Comparison of ENCODE assay signal across 11 mouse cellular contexts in genomic region chr17:27130246-27130645, GRCm38 (mm10). TPM values are rescaled to one million over a fixed set of nuclear protein-coding genes. Genes with fewer than 3 reads are reported as not detected.
A peak's percentile ranks its signal among the peaks of the same experiment; 100 is the strongest.
DNase-seq lines count a peak whose midpoint lies in the region; ATAC-seq and TF ChIP-seq lines count a peak whose summit lies in the region.
"Had no signal": no experiment of that assay in that cellular context is flagged by ENCODE, and none has a peak within 500 bp of the region (broad histone marks: within the 10 kb centered on the region; RNA-seq: fewer than 3 reads in every experiment).

No protein-coding gene starts in this region.

- no peak for ATAC-seq in intestine, postnatal 0 days
- ATAC-seq in intestine, embryonic 16.5 days = no peak
- no peak for ATAC-seq in embryonic facial prominence, embryonic 13.5 days (ENCODE audit: insufficient number of reproducible peaks, insufficient read depth, low FRiP score, low TSS enrichment, low read depth)
- no peak for ATAC-seq in limb, embryonic 14.5 days (ENCODE audit: low FRiP score, low read depth)
- ATAC-seq: intestine, embryonic 15.5 days had no signal

- 56% methylated on average over 9 of the region's 9 CpGs for WGBS in intestine, postnatal 0 days
- WGBS in intestine, embryonic 16.5 days = 50% methylated on average over 9 of the region's 9 CpGs
- WGBS in embryonic facial prominence, embryonic 13.5 days = 57% methylated on average over 9 of the region's 9 CpGs
- 31% methylated on average over 9 of the region's 9 CpGs for WGBS in limb, embryonic 14.5 days
- WGBS in olfactory bulb, adult 2 months = 39% methylated on average over 9 of the region's 9 CpGs

- no peak overlapping the region for H3K4me3 ChIP-seq in intestine, postnatal 0 days (ENCODE audit: low read depth, low read length)
- H3K4me3 ChIP-seq in intestine, embryonic 16.5 days (ENCODE audit: low read length) = no peak overlapping the region
- no peak overlapping the region; the same call in 1 of the 2 replicates for H3K4me3 ChIP-seq in embryonic facial prominence, embryonic 13.5 days
- no peak overlapping the region for H3K4me3 ChIP-seq in limb, embryonic 14.5 days (replicated peaks; ENCODE audit: low read length)
- H3K4me3 ChIP-seq in olfactory bulb, adult 2 months (ENCODE audit: insufficient read depth, low read depth, low read length) = no peak overlapping the region
- H3K4me3 ChIP-seq: intestine, embryonic 15.5 days had no signal

- no peaks in the 10 kb centered on the region for H3K9me3 ChIP-seq in intestine, postnatal 0 days (ENCODE audit: control insufficient read depth)
- H3K9me3 ChIP-seq in intestine, embryonic 16.5 days (ENCODE audit: control insufficient read depth, low read length) = no peaks in the 10 kb centered on the region
- no peaks in the 10 kb centered on the region for H3K9me3 ChIP-seq in embryonic facial prominence, embryonic 13.5 days
- no peaks in the 10 kb centered on the region for H3K9me3 ChIP-seq in limb, embryonic 14.5 days (ENCODE audit: control insufficient read depth, low read length)
- H3K9me3 ChIP-seq: intestine, embryonic 15.5 days had no signal

- H3K27ac ChIP-seq in intestine, postnatal 0 days (ENCODE audit: low read depth, low read length) = no peak overlapping the region
- H3K27ac ChIP-seq in intestine, embryonic 16.5 days (ENCODE audit: low read length) = no peak overlapping the region
- no peak overlapping the region for H3K27ac ChIP-seq in embryonic facial prominence, embryonic 13.5 days
- no peak overlapping the region for H3K27ac ChIP-seq in limb, embryonic 14.5 days (replicated peaks; ENCODE audit: low read depth, low read length)
- peak overlapping the region; percentile 87 for H3K27ac ChIP-seq in olfactory bulb, adult 2 months (ENCODE audit: insufficient read depth, low read depth, low read length)
- H3K27ac ChIP-seq: macrophage had no signal

- no peak for DNase-seq in limb, embryonic 14.5 days (ENCODE audit: low spot score)
- DNase-seq in embryo, embryonic 10.5 days (ENCODE audit: low spot score) = no peak
- no peak for DNase-seq in natural killer cell, adult 2 months (ENCODE audit: low spot score in 2 of 2)
- no peak for DNase-seq in ovary, adult 18-20 months (ENCODE audit: low spot score)
- DNase-seq: cerebellum, adult 11 months had no signal

- no peaks in the 10 kb centered on the region for H3K27me3 ChIP-seq in intestine, postnatal 0 days (replicated peaks; ENCODE audit: control insufficient read depth, insufficient read depth, low read length)
- no peaks in the 10 kb centered on the region for H3K27me3 ChIP-seq in intestine, embryonic 16.5 days (replicated peaks; ENCODE audit: control insufficient read depth, insufficient read depth, low read length)
- no peaks in the 10 kb centered on the region for H3K27me3 ChIP-seq in embryonic facial prominence, embryonic 13.5 days
- H3K27me3 ChIP-seq in limb, embryonic 14.5 days (ENCODE audit: control insufficient read depth, insufficient read depth, low read length) = no peaks in the 10 kb centered on the region
- H3K27me3 ChIP-seq: intestine, embryonic 15.5 days had no signal

- H3K4me2 ChIP-seq in intestine, postnatal 0 days (replicated peaks; ENCODE audit: low read depth) = no peak overlapping the region
- H3K4me2 ChIP-seq in intestine, embryonic 16.5 days (ENCODE audit: low read depth, low read length) = no peak overlapping the region
- no peak overlapping the region for H3K4me2 ChIP-seq in embryonic facial prominence, embryonic 13.5 days
- no peak overlapping the region for H3K4me2 ChIP-seq in limb, embryonic 14.5 days (replicated peaks; ENCODE audit: low read depth, low read length, severe bottlenecking)
- H3K4me2 ChIP-seq: intestine, embryonic 15.5 days had no signal

- TF ChIP-seq POLR2A in limb, embryonic 14.5 days (IDR thresholded peaks at IDR 0.05; ENCODE audit: borderline replicate concordance, extremely low read depth, insufficient read depth, insufficient read length) = no peak
- no peak for TF ChIP-seq POLR2A in olfactory bulb, adult 2 months (IDR thresholded peaks at IDR 0.05; ENCODE audit: insufficient read depth, low read depth, low read length)

- H3K4me1 ChIP-seq in intestine, postnatal 0 days (replicated peaks; ENCODE audit: control insufficient read depth, insufficient read depth, low read length) = peaks cover 4% of the 10 kb centered on the region
- H3K4me1 ChIP-seq in intestine, embryonic 16.5 days (ENCODE audit: control insufficient read depth, insufficient read depth, low read length) = peaks cover 44% of the 10 kb centered on the region
- H3K4me1 ChIP-seq in embryonic facial prominence, embryonic 13.5 days = peaks cover 46% of the 10 kb centered on the region
- H3K4me1 ChIP-seq in limb, embryonic 14.5 days (ENCODE audit: control insufficient read depth, insufficient read depth, low read length) = peaks cover 18% of the 10 kb centered on the region
- peaks cover 77% of the 10 kb centered on the region for H3K4me1 ChIP-seq in olfactory bulb, adult 2 months (ENCODE audit: control insufficient read depth, insufficient read depth, low read length)

- H3K36me3 ChIP-seq in intestine, postnatal 0 days (ENCODE audit: control insufficient read depth, insufficient read depth) = peaks cover 5% of the 10 kb centered on the region; the same call in 1 of the 2 replicates
- H3K36me3 ChIP-seq in intestine, embryonic 16.5 days (ENCODE audit: control insufficient read depth, insufficient read depth, low read length) = no peaks in the 10 kb centered on the region
- H3K36me3 ChIP-seq in embryonic facial prominence, embryonic 13.5 days = peaks cover 29% of the 10 kb centered on the region
- H3K36me3 ChIP-seq in limb, embryonic 14.5 days (ENCODE audit: control insufficient read depth, insufficient read depth, low read length) = peaks cover 20% of the 10 kb centered on the region

- peak overlapping the region; percentile 26; the same call in 1 of the 2 replicates for H3K9ac ChIP-seq in intestine, postnatal 0 days (ENCODE audit: low read depth, low read length)
- H3K9ac ChIP-seq in intestine, embryonic 16.5 days (ENCODE audit: low read depth, low read length) = no peak overlapping the region
- H3K9ac ChIP-seq in embryonic facial prominence, embryonic 13.5 days = peak overlapping the region; percentile 22
- H3K9ac ChIP-seq in limb, embryonic 14.5 days (ENCODE audit: low read depth, low read length, severe bottlenecking) = peak overlapping the region; percentile 34
- H3K9ac ChIP-seq: intestine, embryonic 15.5 days had no signal

- no peak for TF ChIP-seq CTCF in intestine, postnatal 0 days (IDR thresholded peaks at IDR 0.05; ENCODE audit: low read depth)
- TF ChIP-seq CTCF in olfactory bulb, adult 2 months (IDR thresholded peaks at IDR 0.05; ENCODE audit: insufficient read depth, low read depth, low read length) = no peak

RNA-seq across cellular contexts. Expression of gene Uqcc2, which starts 3.5 kb away (rescaled TPM):
- 190 and 206 TPM in 2 replicates for polyA plus RNA-seq in intestine, postnatal 0 days (2015; fragmentation: Nextera tagmentation; extraction: Ambion mirVana)
- polyA plus RNA-seq in intestine, embryonic 16.5 days (2015; fragmentation: Nextera tagmentation; extraction: Ambion mirVana) = 238 and 255 TPM in 2 replicates
- 328 and 350 TPM in 2 replicates for polyA plus RNA-seq in embryonic facial prominence, embryonic 13.5 days (2015; fragmentation: Nextera tagmentation; extraction: Ambion mirVana)
- 233 and 255 TPM in 2 replicates for polyA plus RNA-seq in limb, embryonic 14.5 days (2012; rRNA removed)
- polyA plus RNA-seq in limb, embryonic 14.5 days (2014; fragmentation: Nextera tagmentation; extraction: Ambion mirVana) = 308 and 343 TPM in 2 replicates
- not detected in 2 replicates for polyA plus RNA-seq in olfactory bulb, adult 2 months (2012; ENCODE audit: insufficient read depth, insufficient read length, low replicate concordance, missing spikeins)

RNA-seq across cellular contexts. Expression of gene Ip6k3, which starts 37.3 kb away (rescaled TPM):
- not detected in 2 replicates for polyA plus RNA-seq in intestine, postnatal 0 days (2015; fragmentation: Nextera tagmentation; extraction: Ambion mirVana)
- 0.09 and 0.11 TPM in 2 replicates for polyA plus RNA-seq in intestine, embryonic 16.5 days (2015; fragmentation: Nextera tagmentation; extraction: Ambion mirVana)
- polyA plus RNA-seq in embryonic facial prominence, embryonic 13.5 days (2015; fragmentation: Nextera tagmentation; extraction: Ambion mirVana) = 0.40 and 0.42 TPM in 2 replicates
- 0.47 and 0.55 TPM in 2 replicates for polyA plus RNA-seq in limb, embryonic 14.5 days (2012; rRNA removed)
- polyA plus RNA-seq in limb, embryonic 14.5 days (2014; fragmentation: Nextera tagmentation; extraction: Ambion mirVana) = 0.46 and 0.76 TPM in 2 replicates
- not detected in 2 replicates for polyA plus RNA-seq in olfactory bulb, adult 2 months (2012; ENCODE audit: insufficient read depth, insufficient read length, low replicate concordance, missing spikeins)
- polyA plus RNA-seq: macrophage had no signal
